ENCODE assay signal across 8 mouse cellular contexts in genomic region chr2:102658661-102659520, GRCm38 (mm10). TPM values are rescaled to one million over a fixed set of nuclear protein-coding genes. Genes with fewer than 3 reads are reported as not detected.
DNase-seq lines count a peak whose midpoint lies in the region; ATAC-seq lines count a peak whose summit lies in the region.

No protein-coding gene starts in this region.

- intact Hi-C loops in left cerebral cortex, postnatal 4 days (cut with DNase I), result no loop called here

- peak overlapping the region; percentile 54 for H3K4me3 ChIP-seq in brown adipose tissue, adult 24 weeks (ENCODE audit: insufficient read depth, low read depth, low read length)
- H3K4me3 ChIP-seq in forebrain, embryonic 12.5 days (replicated peaks), result peak overlapping the region; percentile 74
- peak overlapping the region; percentile 74 for H3K4me3 ChIP-seq in hindbrain, embryonic 14.5 days (replicated peaks; ENCODE audit: low read length)
- peak overlapping the region; percentile 77 for H3K4me3 ChIP-seq in midbrain, embryonic 15.5 days

- H3K36me3 ChIP-seq in forebrain, embryonic 12.5 days (replicated peaks), result no peaks in the 10 kb centered on the region
- H3K36me3 ChIP-seq in hindbrain, embryonic 14.5 days (replicated peaks; ENCODE audit: control insufficient read depth, insufficient read depth), result no peaks in the 10 kb centered on the region
- no peaks in the 10 kb centered on the region for H3K36me3 ChIP-seq in midbrain, embryonic 15.5 days (replicated peaks)

- under 1% methylated on average over 75 of the region's 80 CpGs for WGBS in forebrain, embryonic 12.5 days
- WGBS in hindbrain, embryonic 14.5 days, result under 1% methylated on average over 76 of the region's 80 CpGs
- whole genome bisulfite sequencing in midbrain, embryonic 15.5 days, result under 1% methylated on average over 77 of the region's 80 CpGs

- peaks cover 9% of the 10 kb centered on the region for H3K27me3 ChIP-seq in forebrain, embryonic 12.5 days
- no peaks in the 10 kb centered on the region for H3K27me3 ChIP-seq in hindbrain, embryonic 14.5 days (ENCODE audit: control insufficient read depth, insufficient read depth, low read length)
- no peaks in the 10 kb centered on the region for H3K27me3 ChIP-seq in midbrain, embryonic 15.5 days (replicated peaks)

- ATAC-seq in forebrain, embryonic 12.5 days (ENCODE audit: low FRiP score), result peak; percentile 78
- peak; percentile 86 for ATAC-seq in hindbrain, embryonic 14.5 days (ENCODE audit: low FRiP score)
- ATAC-seq in midbrain, embryonic 15.5 days (replicated peaks), result peak; percentile 90

- DNase-seq in R1 (ENCODE audit: low read depth, low spot score), result peak; percentile 46
- DNase-seq in hindbrain, embryonic 14.5 days (ENCODE audit: low spot score), result peak; percentile 74
- peak; percentile 69 for DNase-seq in left cerebral cortex, postnatal 4 days
- peak; percentile 69 for DNase-seq in telencephalon, adult 2 months (ENCODE audit: low read depth, low spot score)
- DNase-seq in T-cell, adult 2 months (ENCODE audit: low spot score), result no peak

- no peaks in the 10 kb centered on the region; the same call in 1 of the 2 replicates for H3K4me1 ChIP-seq in brown adipose tissue, adult 24 weeks (ENCODE audit: control insufficient read depth, insufficient read depth, insufficient read length, low read length)
- H3K4me1 ChIP-seq in forebrain, embryonic 12.5 days, result peaks cover 66% of the 10 kb centered on the region
- peaks cover 50% of the 10 kb centered on the region for H3K4me1 ChIP-seq in hindbrain, embryonic 14.5 days (replicated peaks; ENCODE audit: control insufficient read depth, insufficient read depth, low read length)
- peaks cover 59% of the 10 kb centered on the region for H3K4me1 ChIP-seq in midbrain, embryonic 15.5 days

- no peak overlapping the region for H3K27ac ChIP-seq in brown adipose tissue, adult 24 weeks (replicated peaks; ENCODE audit: low read depth, low read length)
- peak overlapping the region; percentile 93 for H3K27ac ChIP-seq in forebrain, embryonic 12.5 days
- H3K27ac ChIP-seq in hindbrain, embryonic 14.5 days, result peak overlapping the region; percentile 95
- H3K27ac ChIP-seq in midbrain, embryonic 15.5 days, result peak overlapping the region; percentile 94

- H3K9ac ChIP-seq in forebrain, embryonic 12.5 days, result peak overlapping the region; percentile 81
- H3K9ac ChIP-seq in hindbrain, embryonic 14.5 days, result peak overlapping the region; percentile 82
- peak overlapping the region; percentile 75 for H3K9ac ChIP-seq in midbrain, embryonic 15.5 days

- H3K4me2 ChIP-seq in forebrain, embryonic 12.5 days, result peak overlapping the region; percentile 90
- peak overlapping the region; percentile 73 for H3K4me2 ChIP-seq in hindbrain, embryonic 14.5 days (replicated peaks)
- peak overlapping the region; percentile 89 for H3K4me2 ChIP-seq in midbrain, embryonic 15.5 days

- H3K9me3 ChIP-seq in forebrain, embryonic 12.5 days, result no peaks in the 10 kb centered on the region
- no peaks in the 10 kb centered on the region for H3K9me3 ChIP-seq in hindbrain, embryonic 14.5 days (ENCODE audit: control insufficient read depth, low read length)
- H3K9me3 ChIP-seq in midbrain, embryonic 15.5 days, result no peaks in the 10 kb centered on the region

RNA-seq across cellular contexts. Expression of gene Slc1a2, which starts 0.4 kb away (rescaled TPM):
- polyA plus RNA-seq in brown adipose tissue, adult 24 weeks (2012; ENCODE audit: insufficient read depth, insufficient read length, missing spikeins), result not detected in 2 replicates
- 12.1 and 13.1 TPM in 2 replicates for polyA plus RNA-seq in forebrain, embryonic 12.5 days (2016; fragmentation: Nextera tagmentation; extraction: Ambion mirVana)
- 23.9 and 26.7 TPM in 2 replicates for polyA plus RNA-seq in hindbrain, embryonic 14.5 days (2014; fragmentation: Nextera tagmentation; extraction: Ambion mirVana)
- 100 to 1,000 TPM; 197 to 218 TPM for total RNA-seq in left cerebral cortex, postnatal 4 days (2021)
- polyA plus RNA-seq in midbrain, embryonic 15.5 days (2015; fragmentation: Nextera tagmentation; extraction: Ambion mirVana), result 17.1 and 18.9 TPM in 2 replicates
